Mouse (Mus musculus): ENCODE data around the gene Adamts1. TPM values are rescaled to one million over a fixed set of nuclear protein-coding genes. Genes with fewer than 3 reads are reported as not detected.

The Adamts1 gene
- polyA plus RNA-seq, 1 experiment = 14.9 TPM

GRCm38 (mm10) chr16:85807626-85808025, 4.7 kb upstream of the Adamts1 start:
- Histone ChIP-seq H3K4me2 (ENCODE audit: low read depth) (peak overlapping the region; percentile 75), H3K79me2 (ENCODE audit: control insufficient read depth, insufficient read depth) (no peaks in the 10 kb centered on the region), H3ac (ENCODE audit: control insufficient read depth, insufficient read length) (no peak overlapping the region), H3K4me3 (no peak overlapping the region), H3K36me3 (ENCODE audit: control insufficient read depth, insufficient read depth) (no peaks in the 10 kb centered on the region), H3K27me3 (ENCODE audit: control insufficient read depth, insufficient read depth, insufficient read length) (no peaks in the 10 kb centered on the region)
- TF ChIP-seq POLR2AphosphoS2 (IDR thresholded peaks at IDR 0.05; ENCODE audit: insufficient read length, low read depth) (no peak), CEBPB (IDR thresholded peaks at IDR 0.05; ENCODE audit: insufficient read depth, poor library complexity, severe bottlenecking) (0 out of 2 replicates have a peak, but pooled peaks have one; percentile 6)

GRCm38 (mm10) chr16:85807072-85807471, 4.2 kb upstream of the Adamts1 start:
- no peak for TF ChIP-seq USF1 (IDR thresholded peaks at IDR 0.05; ENCODE audit: low read depth)
- TF ChIP-seq TCF3 (IDR thresholded peaks at IDR 0.05; ENCODE audit: insufficient read length, low read depth) = no peak
- TF ChIP-seq POLR2AphosphoS2 (IDR thresholded peaks at IDR 0.05; ENCODE audit: insufficient read length, low read depth) = no peak
- TF ChIP-seq POLR2A (IDR thresholded peaks at IDR 0.05; ENCODE audit: insufficient read length, low read depth) = no peak
- no peak for TF ChIP-seq SRF (IDR thresholded peaks at IDR 0.05; ENCODE audit: control insufficient read depth, insufficient read length, low read depth)
- TF ChIP-seq TCF12 (IDR thresholded peaks at IDR 0.05; ENCODE audit: insufficient read depth, poor library complexity, severe bottlenecking) = no peak
- no peak for TF ChIP-seq MAX (IDR thresholded peaks at IDR 0.05; ENCODE audit: low read depth)
- no peak for TF ChIP-seq MYOD1 (IDR thresholded peaks at IDR 0.05; ENCODE audit: control insufficient read depth in 1 of 3, insufficient read length in 2 of 3, low read depth in 2 of 3)
- TF ChIP-seq REST (IDR thresholded peaks at IDR 0.05; ENCODE audit: insufficient read depth, insufficient read length) = no peak
- no peak for TF ChIP-seq CEBPB (IDR thresholded peaks at IDR 0.05; ENCODE audit: insufficient read depth, poor library complexity, severe bottlenecking)
- TF ChIP-seq E2F4 (IDR thresholded peaks at IDR 0.05; ENCODE audit: insufficient read depth) = no peak
- TF ChIP-seq MYOG (IDR thresholded peaks at IDR 0.05; ENCODE audit: control insufficient read depth in 1 of 3, insufficient read depth in 1 of 3, insufficient read length in 2 of 3, low read depth in 2 of 3) = no peak
- no peak overlapping the region for H3K4me3 ChIP-seq
- H3ac ChIP-seq (ENCODE audit: control insufficient read depth, insufficient read length) = no peak overlapping the region
- peak overlapping the region; percentile 75 for H3K4me2 ChIP-seq (ENCODE audit: low read depth)
- H3K79me2 ChIP-seq (ENCODE audit: control insufficient read depth, insufficient read depth) = no peaks in the 10 kb centered on the region
- no peaks in the 10 kb centered on the region for H3K27me3 ChIP-seq (ENCODE audit: control insufficient read depth, insufficient read depth, insufficient read length)
- H3K36me3 ChIP-seq (ENCODE audit: control insufficient read depth, insufficient read depth) = no peaks in the 10 kb centered on the region

- Histone ChIP-seq H3K27me3 (ENCODE audit: control insufficient read depth, insufficient read depth, insufficient read length) (no peaks in the 10 kb centered on the region), H3K79me2 (ENCODE audit: control insufficient read depth, insufficient read depth) (peaks cover 6% of the 10 kb centered on the region), H3K4me2 (ENCODE audit: low read depth) (no peak overlapping the region), H3K4me3 (no peak overlapping the region), H3ac (ENCODE audit: control insufficient read depth, insufficient read length) (no peak overlapping the region), H3K36me3 (ENCODE audit: control insufficient read depth, insufficient read depth) (no peaks in the 10 kb centered on the region)
- no peak for TF ChIP-seq POLR2A (IDR thresholded peaks at IDR 0.05; ENCODE audit: insufficient read length, low read depth)
- no peak for TF ChIP-seq MYOG (IDR thresholded peaks at IDR 0.05; ENCODE audit: control insufficient read depth in 1 of 3, insufficient read depth in 1 of 3, insufficient read length in 2 of 3, low read depth in 2 of 3)
- TF ChIP-seq TCF3 (IDR thresholded peaks at IDR 0.05; ENCODE audit: insufficient read length, low read depth) = no peak
Observed at GRCm38 (mm10) chr16:85805581-85805980, 2.7 kb upstream of the Adamts1 start.

DNA sequence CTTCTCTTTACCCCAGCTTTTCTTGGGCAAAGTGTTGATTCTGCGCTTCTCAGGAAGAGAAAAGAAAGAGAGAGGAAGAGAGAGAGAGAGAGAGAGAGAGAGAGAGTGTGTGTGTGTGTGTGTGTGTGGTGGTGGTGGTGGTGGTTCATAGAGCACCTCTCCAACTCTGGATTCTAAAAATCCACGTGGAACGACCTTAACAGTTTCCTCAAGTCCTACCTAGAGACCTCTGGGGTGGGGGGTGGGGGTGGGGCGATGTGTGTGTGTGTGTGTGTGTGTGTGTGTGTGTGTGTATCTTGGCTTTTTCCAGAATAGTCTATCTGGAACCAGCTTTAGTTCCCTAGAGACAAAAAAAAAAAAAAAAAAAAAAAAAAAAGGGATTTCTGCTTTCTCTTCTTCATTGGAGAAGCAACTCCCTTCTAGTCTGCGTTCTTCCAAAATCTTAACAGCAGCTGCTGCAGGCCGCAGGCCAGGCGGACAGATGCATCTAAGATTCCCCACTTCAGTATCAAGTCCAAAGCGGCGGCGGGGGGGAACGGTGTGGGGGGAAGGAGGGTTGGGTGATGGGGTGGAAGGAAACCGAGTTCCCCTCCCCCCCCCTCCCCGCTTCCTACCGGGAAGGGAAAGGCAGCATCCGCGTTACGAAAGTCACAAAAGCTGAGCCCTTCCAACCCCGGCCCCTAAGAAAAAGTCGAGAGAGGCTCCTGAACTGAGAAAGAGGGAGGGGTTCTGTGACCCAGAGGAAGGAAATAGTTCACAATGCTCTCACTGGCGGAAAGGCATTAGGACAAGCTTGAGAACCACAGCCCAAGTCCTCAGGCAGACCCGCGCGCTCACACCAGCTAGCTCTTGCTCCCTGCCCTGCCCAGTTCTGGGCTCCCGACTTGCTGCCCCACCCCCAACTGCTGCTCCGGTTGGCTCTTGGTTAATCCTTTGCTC, 969 bp upstream of the Adamts1 start:
- Histone ChIP-seq H3K36me3 (ENCODE audit: control insufficient read depth, insufficient read depth) (peaks cover 6% of the 10 kb centered on the region), H3K79me2 (ENCODE audit: control insufficient read depth, insufficient read depth) (peaks cover 11% of the 10 kb centered on the region), H3K27me3 (ENCODE audit: control insufficient read depth, insufficient read depth, insufficient read length) (no peaks in the 10 kb centered on the region), H3K4me3 (peak overlapping the region; percentile 90), H3ac (ENCODE audit: control insufficient read depth, insufficient read length) (peak overlapping the region; percentile 36), H3K4me2 (ENCODE audit: low read depth) (peak overlapping the region; percentile 100)
- peak; percentile 99 for TF ChIP-seq POLR2AphosphoS2 (IDR thresholded peaks at IDR 0.05; ENCODE audit: insufficient read length, low read depth)
- no peak for TF ChIP-seq CEBPB (IDR thresholded peaks at IDR 0.05; ENCODE audit: insufficient read depth, poor library complexity, severe bottlenecking)
- peak in 2 of 3 experiments; percentile 55 to 56 for TF ChIP-seq MYOD1 (IDR thresholded peaks at IDR 0.05; ENCODE audit: control insufficient read depth in 1 of 3, insufficient read length in 2 of 3, low read depth in 2 of 3)
- TF ChIP-seq POLR2A (IDR thresholded peaks at IDR 0.05; ENCODE audit: insufficient read length, low read depth) = peak; percentile 97
- TF ChIP-seq SRF (IDR thresholded peaks at IDR 0.05; ENCODE audit: control insufficient read depth, insufficient read length, low read depth) = no peak
- peak in 1 of 3 experiments; percentile 54 for TF ChIP-seq MYOG (IDR thresholded peaks at IDR 0.05; ENCODE audit: control insufficient read depth in 1 of 3, insufficient read depth in 1 of 3, insufficient read length in 2 of 3, low read depth in 2 of 3)
- no peak for TF ChIP-seq USF1 (IDR thresholded peaks at IDR 0.05; ENCODE audit: low read depth)

DNA sequence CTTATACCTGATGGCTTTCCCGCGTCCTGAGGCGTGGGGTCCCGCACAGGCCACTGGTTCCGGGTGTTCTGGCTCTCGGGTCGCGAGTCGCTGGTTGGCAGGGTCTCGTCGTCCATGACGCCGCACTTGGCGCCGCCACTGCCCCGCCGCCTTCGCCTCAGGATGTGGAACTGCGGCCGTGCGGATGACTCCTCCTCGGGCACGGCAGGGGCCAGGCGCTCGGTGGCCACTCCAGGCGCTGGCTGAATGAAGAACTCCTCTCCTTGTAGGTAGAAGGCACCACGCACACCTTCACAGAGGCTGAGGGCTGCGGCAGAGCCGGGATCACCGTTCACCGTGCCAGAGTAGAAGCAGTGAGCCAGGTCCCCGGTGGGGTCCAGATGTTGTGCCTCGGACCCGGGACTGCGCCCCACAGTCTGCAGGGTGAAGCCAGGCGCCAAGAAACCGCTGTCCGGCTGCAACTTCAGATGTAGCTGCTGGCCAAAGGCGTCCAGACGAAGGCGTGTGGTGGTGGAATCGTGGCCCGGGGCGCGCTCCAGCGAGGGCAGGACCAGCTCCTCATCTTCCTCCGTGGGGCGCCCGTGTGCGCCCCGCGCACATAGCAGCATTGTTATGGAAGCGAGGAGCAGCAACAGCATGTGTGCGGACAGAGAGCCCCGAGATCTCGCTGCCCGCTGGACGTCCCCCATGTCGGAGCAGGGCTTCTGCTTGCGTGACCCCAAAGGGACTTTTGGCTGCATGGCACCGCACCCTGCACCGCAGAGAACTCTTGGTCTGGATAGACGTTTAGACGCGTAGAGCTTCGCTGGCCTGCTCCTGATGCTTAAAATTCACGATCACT, 722 bp downstream of the Adamts1 start:
- peaks cover 23% of the 10 kb centered on the region for H3K36me3 ChIP-seq (ENCODE audit: control insufficient read depth, insufficient read depth)
- peak overlapping the region; percentile 36 for H3ac ChIP-seq (ENCODE audit: control insufficient read depth, insufficient read length)
- H3K79me2 ChIP-seq (ENCODE audit: control insufficient read depth, insufficient read depth) = peaks cover 11% of the 10 kb centered on the region
- TF ChIP-seq POLR2A (IDR thresholded peaks at IDR 0.05; ENCODE audit: insufficient read length, low read depth) (peak; percentile 54), TCF3 (IDR thresholded peaks at IDR 0.05; ENCODE audit: insufficient read length, low read depth) (no peak)
- peak overlapping the region; percentile 90 for H3K4me3 ChIP-seq
- no peaks in the 10 kb centered on the region for H3K27me3 ChIP-seq (ENCODE audit: control insufficient read depth, insufficient read depth, insufficient read length)
- peak overlapping the region; percentile 100 for H3K4me2 ChIP-seq (ENCODE audit: low read depth)
